Mouse (Mus musculus) stomach, postnatal 0 days (tissue): ENCODE results near the gene Vps41. TPM values are rescaled to one million over a fixed set of nuclear protein-coding genes. Genes with fewer than 3 reads are reported as not detected.

Experiments used
- ATAC-seq: fragments of 200-750 bp; cut with Nextera tagmentation; 2 replicates; pipeline ENCODE4 v1.8.0; 2017; ENCODE audit not compliant: low FRiP score, low TSS enrichment
- DNase-seq: peaks from one replicate; pipeline ENCODE4 v3.0.0-alpha.2; 2016; ENCODE audit warnings: low spot score
- H3K27ac ChIP-seq: fragments of 300-500 bp; sonication (generic); replicated peaks from 2 replicates; pipeline ENCODE4 v1.5.1; 2014; ENCODE audit warnings: mild to moderate bottlenecking, control low read depth
- H3K27me3 ChIP-seq: fragments of 300-500 bp; sonication (generic); 2 replicates; pipeline ENCODE4 v1.6.1; 2014; ENCODE audit warnings: low read length; ENCODE audit not compliant: control insufficient read depth, insufficient read depth
- H3K36me3 ChIP-seq: fragments of 300-500 bp; sonication (generic); 2 replicates; pipeline ENCODE4 v1.6.1; 2014; ENCODE audit warnings: low read length, mixed read lengths; ENCODE audit not compliant: control insufficient read depth, insufficient read depth
- H3K4me1 ChIP-seq: fragments of 300-500 bp; sonication (generic); replicated peaks from 2 replicates; pipeline ENCODE4 v1.6.1; 2014; ENCODE audit warnings: antibody characterized with exemption; ENCODE audit not compliant: control insufficient read depth, insufficient read depth
- H3K4me2 ChIP-seq: fragments of 300-500 bp; sonication (generic); replicated peaks from 2 replicates; pipeline ENCODE4 v1.6.1; 2014; ENCODE audit warnings: low read depth, mild to moderate bottlenecking, control low read depth, moderate library complexity
- H3K4me3 ChIP-seq: fragments of 300-500 bp; sonication (generic); 2 replicates; pipeline ENCODE4 v1.5.1; 2014; ENCODE audit warnings: low read depth, low read length, control low read depth
- H3K9ac ChIP-seq: fragments of 300-500 bp; sonication (generic); 2 replicates; pipeline ENCODE4 v1.6.1; 2014; ENCODE audit warnings: mild to moderate bottlenecking, low read length, control low read depth, mixed read lengths
- H3K9me3 ChIP-seq: fragments of 300-500 bp; sonication (generic); 2 replicates; pipeline ENCODE4 v1.6.1; 2016; ENCODE audit warnings: low read length; ENCODE audit not compliant: control insufficient read depth
- CTCF ChIP-seq: IDR thresholded peaks from 2 replicates; pipeline ENCODE4 v1.5.1; 2016; ENCODE audit warnings: antibody characterized with exemption, low read depth, mild to moderate bottlenecking, moderate library complexity
- EP300 ChIP-seq: optimal IDR thresholded peaks from 2 replicates; pipeline ENCODE3; 2016; ENCODE audit warnings: antibody characterized with exemption
- WGBS: fragments of 180-500 bp; shearing (Covaris S2); extraction: QIAGEN DNeasy Blood & Tissue Kit; methylation state at CpG from one replicate; pipeline ENCODE4 v1.1.7; 2014; 5-methylcytosine and 5-hydroxymethylcytosine counted together
- polyA plus RNA-seq: library from polyadenylated mRNA; unstranded; fragments of >200 nt; fragmentation: Nextera tagmentation; extraction: Ambion mirVana; gene quantifications from 2 replicates; pipeline ENCODE4 v1.2.1, GENCODE M21; 2015

The Vps41 gene
- polyA plus RNA-seq, 1 experiment from 2014 or later = 32.6 TPM

- no peak for TF ChIP-seq EP300
- no peak for TF ChIP-seq CTCF
- DNase-seq = no peak
- Histone ChIP-seq H3K27ac (no peak overlapping the region), H3K4me2 (no peak overlapping the region), H3K4me3 (no peak overlapping the region), H3K36me3 (no peaks in the 10 kb centered on the region), H3K9me3 (no peaks in the 10 kb centered on the region), H3K9ac (no peak overlapping the region), H3K27me3 (no peaks in the 10 kb centered on the region), H3K4me1 (no peaks in the 10 kb centered on the region)
- no peak for ATAC-seq
- 62% methylated on average over 4 of the region's 4 CpGs for WGBS
Observed at GRCm38 (mm10) chr13:18858183-18858582, 141.1 kb downstream of the Vps41 start.

- Histone ChIP-seq H3K36me3 (no peaks in the 10 kb centered on the region), H3K4me1 (no peaks in the 10 kb centered on the region), H3K27ac (no peak overlapping the region), H3K4me2 (no peak overlapping the region), H3K9me3 (no peaks in the 10 kb centered on the region), H3K9ac (no peak overlapping the region), H3K4me3 (no peak overlapping the region), H3K27me3 (no peaks in the 10 kb centered on the region)
- WGBS = 94% methylated on average over 3 of the region's 3 CpGs
- ATAC-seq (no peak), DNase-seq (no peak)
- TF ChIP-seq EP300 (no peak), CTCF (no peak)
Observed at GRCm38 (mm10) chr13:18859389-18859788, 142.3 kb downstream of the Vps41 start.

GRCm38 (mm10) chr13:18868030-18868490 is 151.0 kb downstream of the Vps41 start:
- Histone ChIP-seq H3K9ac (no peak overlapping the region), H3K4me1 (peaks cover 2% of the 10 kb centered on the region; the same call in 1 of the 2 replicates), H3K4me3 (no peak overlapping the region), H3K27ac (0 out of 2 replicates have a peak overlapping the region, but pooled peaks have one; percentile 5), H3K9me3 (no peaks in the 10 kb centered on the region), H3K27me3 (no peaks in the 10 kb centered on the region), H3K36me3 (no peaks in the 10 kb centered on the region), H3K4me2 (no peak overlapping the region)
- peak; percentile 95 for ATAC-seq
- WGBS = 17% methylated on average over 5 of the region's 5 CpGs
- no peak for TF ChIP-seq EP300
- peak; percentile 82 for TF ChIP-seq CTCF
- peak; percentile 74 for DNase-seq

- Histone ChIP-seq H3K9me3 (no peaks in the 10 kb centered on the region), H3K4me3 (no peak overlapping the region), H3K36me3 (no peaks in the 10 kb centered on the region), H3K27me3 (no peaks in the 10 kb centered on the region), H3K4me2 (no peak overlapping the region), H3K9ac (no peak overlapping the region), H3K4me1 (peaks cover 2% of the 10 kb centered on the region; the same call in 1 of the 2 replicates), H3K27ac (no peak overlapping the region)
- no peak for ATAC-seq
- TF ChIP-seq CTCF = no peak
- TF ChIP-seq EP300 = no peak
- DNase-seq = no peak
- WGBS = 79% methylated on average over 5 of the region's 5 CpGs
Observed at GRCm38 (mm10) chr13:18868825-18869224, 151.7 kb downstream of the Vps41 start.

- ATAC-seq = no peak
- Histone ChIP-seq H3K9ac (no peak overlapping the region), H3K4me3 (no peak overlapping the region), H3K36me3 (no peaks in the 10 kb centered on the region), H3K27me3 (no peaks in the 10 kb centered on the region), H3K4me2 (no peak overlapping the region), H3K27ac (no peak overlapping the region), H3K4me1 (no peaks in the 10 kb centered on the region), H3K9me3 (no peaks in the 10 kb centered on the region)
- 48% methylated on average over 7 of the region's 7 CpGs for WGBS
- TF ChIP-seq CTCF = no peak
- TF ChIP-seq EP300 = no peak
- no peak for DNase-seq
Observed at GRCm38 (mm10) chr13:18875321-18875720, 158.2 kb downstream of the Vps41 start.

- Histone ChIP-seq H3K4me2 (no peak overlapping the region), H3K27ac (no peak overlapping the region), H3K9me3 (no peaks in the 10 kb centered on the region), H3K4me1 (no peaks in the 10 kb centered on the region), H3K4me3 (no peak overlapping the region), H3K9ac (no peak overlapping the region), H3K27me3 (no peaks in the 10 kb centered on the region), H3K36me3 (no peaks in the 10 kb centered on the region)
- DNase-seq = no peak
- no peak for ATAC-seq
- WGBS = 58% methylated on average over 9 of the region's 9 CpGs
- TF ChIP-seq EP300 (no peak), CTCF (no peak)
Observed at GRCm38 (mm10) chr13:18892910-18893309, 175.8 kb downstream of the Vps41 start.
